Mouse (Mus musculus) lung, postnatal 4 days (tissue): ENCODE data around the gene Akap17b.
A peak's percentile ranks its signal among the peaks of the same experiment; 100 is the strongest.
"Not testable (repeated sequence)": the region's sequence is repeated elsewhere in the genome, so short reads cannot be mapped to it uniquely, and the experiment has no call there.

ENCODE experiments used
- DNase-seq, 2 experiments: peaks; one replicate each; pipeline ENCODE4 v3.0.0; 2021

The Akap17b gene

GRCm38 (mm10) chrX:36644657-36645551 is at the start of gene Akap17b:
Gene Akap17b, minus strand, starts transcription at chrX:36645395.
- peak; percentile 88 to 91 for DNase-seq

- no peak for DNase-seq
Observed at GRCm38 (mm10) chrX:36691365-36691764, 46.2 kb upstream of the Akap17b start.

- DNase-seq = no peak
Observed at GRCm38 (mm10) chrX:36689655-36690054, 44.5 kb upstream of the Akap17b start.

- no peak for DNase-seq
Observed at GRCm38 (mm10) chrX:36676836-36677235, 31.6 kb upstream of the Akap17b start.

- no peak for DNase-seq
Observed at GRCm38 (mm10) chrX:36672708-36673107, 27.5 kb upstream of the Akap17b start.

GRCm38 (mm10) chrX:36640046-36640445 is 5.1 kb downstream of the Akap17b start:
- peak in 1 of 2 experiments; percentile 20 for DNase-seq

GRCm38 (mm10) chrX:36630771-36631170 is 14.4 kb downstream of the Akap17b start:
- DNase-seq = no peak

GRCm38 (mm10) chrX:36628102-36628501 is 17.1 kb downstream of the Akap17b start:
- no peak for DNase-seq

- DNase-seq = no peak
Observed at GRCm38 (mm10) chrX:36609117-36609516, 36.1 kb downstream of the Akap17b start.

GRCm38 (mm10) chrX:36604040-36604439 is 41.2 kb downstream of the Akap17b start:
- no peak for DNase-seq

GRCm38 (mm10) chrX:36602926-36603325 is 42.3 kb downstream of the Akap17b start:
- no peak for DNase-seq

GRCm38 (mm10) chrX:36600066-36600465 is 45.1 kb downstream of the Akap17b start:
- no peak for DNase-seq

- no peak for DNase-seq
Observed at GRCm38 (mm10) chrX:36599656-36600055, 45.5 kb downstream of the Akap17b start.

- DNase-seq = peak; percentile 11 to 41
Observed at GRCm38 (mm10) chrX:36598861-36599344, 46.3 kb downstream of the Akap17b start.

- DNase-seq = no peak
Observed at GRCm38 (mm10) chrX:36598390-36598810, 46.8 kb downstream of the Akap17b start.

GRCm38 (mm10) chrX:36597707-36598389 is 47.3 kb downstream of the Akap17b start, which contains the start of gene Pgrmc1:
Gene Pgrmc1, plus strand, starts transcription at chrX:36598206.
- peak; percentile 87 to 90 for DNase-seq

- not testable (repeated sequence) for DNase-seq
Observed at GRCm38 (mm10) chrX:36596483-36597120, 48.6 kb downstream of the Akap17b start.

- DNase-seq = no peak
Observed at GRCm38 (mm10) chrX:36595247-36595646, 49.9 kb downstream of the Akap17b start.

GRCm38 (mm10) chrX:36591539-36591938 is 53.7 kb downstream of the Akap17b start:
- no peak for DNase-seq

- DNase-seq = no peak
Observed at GRCm38 (mm10) chrX:36591120-36591519, 54.1 kb downstream of the Akap17b start.

- no peak for DNase-seq
Observed at GRCm38 (mm10) chrX:36590266-36590665, 54.9 kb downstream of the Akap17b start.

- DNase-seq = no peak
Observed at GRCm38 (mm10) chrX:36587304-36588209, 57.6 kb downstream of the Akap17b start.
